Mouse (Mus musculus): ENCODE measurements at regions not wholly inside any gene's neighbourhood (a gene's known extent, or its start where the extent isn't known, plus 50 kb on each side); places are given as distances from the start of the nearest gene placed in this dataset.

- no peak for DNase-seq (ENCODE audit: low read depth, low spot score)
Observed at GRCm38 (mm10) chr13:25570641-25571040, 300.3 kb upstream of the Nrsn1 start.

- DNase-seq (ENCODE audit: low read depth, low spot score), result peak; percentile 70
Observed at GRCm38 (mm10) chr13:25562746-25563145, 292.4 kb upstream of the Nrsn1 start.

DNA sequence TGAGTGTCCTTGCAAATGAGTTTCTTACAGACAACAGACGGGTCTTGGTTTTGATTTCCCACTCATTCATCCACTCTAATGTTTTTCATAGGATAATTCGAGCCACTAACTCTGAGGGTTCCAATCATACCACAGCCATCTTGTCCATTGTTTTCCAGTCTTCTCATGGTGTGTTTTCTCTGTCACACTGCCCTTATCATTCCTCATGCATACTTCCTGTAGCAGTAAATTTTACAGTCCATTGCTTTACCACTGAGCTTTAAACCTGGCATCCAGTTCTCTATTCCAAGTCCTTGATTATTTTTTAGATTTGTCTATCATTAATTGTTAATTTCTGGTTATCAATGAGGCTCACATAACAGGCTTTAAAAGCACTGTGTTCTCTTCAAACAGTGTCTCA is 290.0 kb upstream of the Nrsn1 start:
- no peak for DNase-seq (ENCODE audit: low read depth, low spot score)

DNA sequence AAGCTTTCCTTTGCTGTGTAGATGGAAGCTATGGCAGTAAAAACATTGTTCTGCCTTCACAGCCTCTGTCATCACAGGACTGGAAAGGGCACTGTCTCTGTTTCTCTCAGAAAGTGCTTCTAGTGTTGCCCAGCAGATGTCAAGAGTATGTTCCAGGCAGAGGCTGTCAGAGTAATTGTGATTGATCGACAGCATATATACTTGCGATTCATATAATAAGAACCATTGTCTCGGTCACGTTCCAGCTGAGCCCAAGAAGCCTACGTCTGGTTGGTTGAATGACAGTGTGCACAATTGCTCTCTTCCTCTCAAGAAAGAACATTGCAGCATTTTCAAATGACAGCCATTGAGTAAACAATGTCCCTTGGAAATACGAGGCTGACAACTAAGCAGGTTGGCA is 284.7 kb upstream of the Nrsn1 start:
- DNase-seq (ENCODE audit: low read depth, low spot score), result no peak

- no peak for DNase-seq (ENCODE audit: low read depth, low spot score)
Observed at GRCm38 (mm10) chr13:25548551-25548950, 278.2 kb upstream of the Nrsn1 start.

- DNase-seq (ENCODE audit: low read depth, low spot score), result no peak
Observed at GRCm38 (mm10) chr13:25547150-25548145, 277.1 kb upstream of the Nrsn1 start.

- no peak for DNase-seq (ENCODE audit: low read depth, low spot score)
Observed at GRCm38 (mm10) chr13:25524094-25524493, 253.8 kb upstream of the Nrsn1 start.

DNA sequence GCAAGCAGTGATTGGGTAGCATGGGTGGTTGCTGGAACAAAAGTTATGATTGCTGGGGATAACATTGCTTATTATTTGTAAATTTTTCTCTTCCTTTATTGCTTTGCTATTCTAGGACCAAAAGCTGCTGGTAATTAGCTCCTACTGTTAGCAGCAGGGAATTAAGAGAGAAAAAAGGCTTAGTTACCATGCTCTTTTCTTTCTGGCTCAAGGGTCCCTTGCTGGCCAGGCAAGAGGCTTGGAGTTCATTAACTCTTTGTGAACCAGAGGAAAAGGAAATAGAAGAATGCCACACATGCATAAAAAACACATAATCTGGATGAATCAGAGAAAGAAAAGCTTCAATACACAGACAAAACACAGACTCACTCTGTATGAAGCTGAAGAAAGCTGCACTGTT is 237.1 kb upstream of the Nrsn1 start:
- DNase-seq (ENCODE audit: low read depth, low spot score), result no peak

DNA sequence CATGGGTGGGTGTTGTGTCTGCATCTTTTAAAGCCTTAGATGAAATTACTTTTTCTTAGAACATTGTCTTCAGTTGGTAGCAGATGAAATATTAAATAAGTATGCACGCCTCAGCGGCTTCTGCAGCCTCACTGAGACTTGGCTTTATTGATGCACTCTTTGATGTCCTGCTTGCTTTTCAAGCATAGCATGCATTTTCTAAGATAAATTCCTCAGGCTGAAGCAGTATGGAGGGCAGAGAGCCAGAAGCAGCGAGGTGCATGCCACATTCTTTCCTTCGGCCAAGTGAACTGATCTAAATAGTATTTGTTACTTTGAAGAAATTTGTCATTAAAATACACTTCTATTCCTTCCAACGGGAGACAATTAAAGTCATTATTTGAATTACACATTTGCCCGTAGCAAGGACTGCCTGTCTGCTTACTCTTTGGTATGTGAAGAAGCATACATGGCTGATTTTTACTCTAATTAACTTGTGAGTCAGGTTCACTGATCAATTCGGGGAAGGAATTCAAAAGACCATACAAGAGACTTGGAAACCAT is 224.3 kb upstream of the Nrsn1 start:
- DNase-seq (ENCODE audit: low read depth, low spot score), result no peak

DNA sequence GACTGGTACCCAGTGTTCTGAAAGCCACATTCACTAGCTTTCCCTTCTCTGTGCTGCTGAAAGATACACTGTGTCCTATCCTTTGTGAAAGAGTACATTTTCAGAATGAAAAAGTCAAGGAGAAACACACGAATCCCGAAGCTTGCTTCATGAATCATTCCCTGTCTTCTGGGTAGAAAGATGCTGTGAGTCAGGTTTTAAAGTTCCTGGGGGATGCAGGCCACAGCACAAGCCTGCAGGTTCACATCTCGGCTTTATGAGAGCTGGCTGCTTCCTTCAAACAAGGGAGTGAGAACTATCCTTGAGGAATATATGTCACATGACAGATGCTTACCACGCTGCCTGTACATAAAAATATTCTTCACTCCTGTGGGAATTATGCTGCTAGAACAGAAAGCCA is 219.7 kb upstream of the Nrsn1 start:
- DNase-seq (ENCODE audit: low read depth, low spot score), result no peak

DNA sequence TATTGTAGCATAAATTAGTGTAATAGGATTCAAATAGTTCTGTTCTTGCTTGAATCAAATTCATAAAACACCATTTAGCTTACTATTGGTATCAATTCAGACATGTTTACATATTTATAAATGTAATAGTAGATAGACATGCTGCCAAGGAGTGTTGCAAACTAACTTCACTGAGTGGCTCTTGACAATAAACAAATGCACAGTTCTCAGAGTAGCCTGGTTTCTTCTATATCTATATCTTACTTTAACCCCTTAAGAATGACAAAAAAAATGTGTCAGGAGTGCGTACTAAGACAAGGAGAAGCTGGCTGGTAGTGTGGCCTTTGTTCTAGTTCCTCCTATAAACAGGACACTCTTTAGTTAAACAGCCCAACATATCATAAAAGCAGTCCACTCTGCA is 213.0 kb upstream of the Nrsn1 start:
- DNase-seq (ENCODE audit: low read depth, low spot score), result no peak

- DNase-seq (ENCODE audit: low read depth, low spot score), result no peak
Observed at GRCm38 (mm10) chr13:25451917-25452316, 181.6 kb upstream of the Nrsn1 start.

- no peak for DNase-seq (ENCODE audit: low read depth, low spot score)
Observed at GRCm38 (mm10) chr13:25451357-25451861, 181.1 kb upstream of the Nrsn1 start.

GRCm38 (mm10) chr13:25429701-25430418 is 159.6 kb upstream of the Nrsn1 start:
- no peak for DNase-seq (ENCODE audit: low read depth, low spot score)

DNA sequence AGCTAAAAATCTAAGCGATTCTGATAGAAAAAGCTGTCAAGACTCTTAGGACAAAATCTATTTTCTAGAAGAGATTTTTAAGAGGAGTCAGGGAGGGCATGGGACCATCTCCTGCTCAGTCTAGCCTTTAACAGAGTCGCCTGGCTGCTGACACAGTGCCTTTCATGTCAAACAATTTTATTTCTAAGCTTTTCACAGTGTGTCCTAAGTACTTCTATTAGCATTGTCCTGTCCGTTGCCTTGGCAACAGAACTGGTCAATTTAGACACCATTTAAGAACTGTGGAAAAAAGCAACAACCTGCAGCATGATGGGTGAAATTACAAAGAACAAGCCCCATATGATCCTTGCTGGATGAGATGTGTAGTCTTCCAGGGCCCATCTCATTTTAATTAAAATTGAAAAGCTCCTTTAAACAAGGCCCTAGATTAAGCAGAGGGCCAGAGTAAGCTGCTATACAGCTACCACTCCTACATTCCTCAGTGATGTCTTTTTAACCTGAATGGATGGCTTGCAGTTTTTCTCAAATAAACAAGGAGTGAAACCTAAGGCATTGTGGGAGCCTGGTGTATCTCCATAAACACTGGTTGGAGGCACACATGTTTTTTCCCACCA is 133.0 kb upstream of the Nrsn1 start:
- no peak for DNase-seq (ENCODE audit: low read depth, low spot score)

DNA sequence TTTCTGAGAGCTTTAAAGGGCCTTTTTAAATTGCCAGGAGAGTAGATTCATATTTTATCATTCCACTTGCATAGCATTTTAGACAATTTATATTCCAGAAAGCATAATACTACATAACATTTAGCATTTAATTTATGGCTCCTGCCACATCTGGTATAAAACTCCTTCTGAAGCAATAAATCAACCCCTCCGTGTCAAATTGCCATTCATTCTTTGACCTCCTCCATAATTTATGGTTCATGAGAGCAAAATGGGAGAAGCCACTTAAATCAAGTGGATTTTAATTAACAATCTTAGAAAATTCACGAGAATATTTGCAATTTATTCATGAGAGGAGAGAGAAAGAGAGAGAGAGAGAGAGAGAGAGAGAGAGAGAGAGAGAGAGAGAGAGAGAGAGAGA is 132.4 kb upstream of the Nrsn1 start:
- no peak for DNase-seq (ENCODE audit: low read depth, low spot score)

DNA sequence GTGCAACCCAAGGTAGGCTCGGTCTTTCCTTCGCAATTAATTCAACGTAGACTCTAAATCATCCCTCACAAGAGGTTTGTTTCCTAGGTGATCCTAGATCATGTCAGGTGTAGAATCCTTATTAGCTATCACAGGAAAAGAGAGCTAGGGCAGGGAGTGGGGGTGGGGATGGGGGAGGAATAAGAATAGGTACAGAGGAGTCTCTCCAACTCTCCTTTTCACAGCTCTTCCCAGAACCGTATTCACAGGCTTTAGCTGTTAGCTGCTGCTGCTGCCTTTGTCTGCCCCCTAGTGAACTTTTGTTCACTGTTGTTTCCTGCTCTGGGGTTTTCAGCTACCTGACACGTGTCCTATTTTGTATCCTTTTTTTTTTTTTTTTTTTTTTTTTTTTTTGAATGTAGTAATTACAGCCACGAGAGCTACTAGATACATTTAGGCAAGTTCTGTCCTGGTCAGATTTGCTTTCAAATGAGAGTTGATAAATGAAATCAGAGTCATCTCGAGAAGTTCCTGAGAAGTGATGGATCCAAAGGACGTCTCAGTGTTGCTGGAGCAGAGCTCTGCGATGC is 131.7 kb upstream of the Nrsn1 start:
- peak; percentile 10 for DNase-seq (ENCODE audit: low read depth, low spot score)

DNA sequence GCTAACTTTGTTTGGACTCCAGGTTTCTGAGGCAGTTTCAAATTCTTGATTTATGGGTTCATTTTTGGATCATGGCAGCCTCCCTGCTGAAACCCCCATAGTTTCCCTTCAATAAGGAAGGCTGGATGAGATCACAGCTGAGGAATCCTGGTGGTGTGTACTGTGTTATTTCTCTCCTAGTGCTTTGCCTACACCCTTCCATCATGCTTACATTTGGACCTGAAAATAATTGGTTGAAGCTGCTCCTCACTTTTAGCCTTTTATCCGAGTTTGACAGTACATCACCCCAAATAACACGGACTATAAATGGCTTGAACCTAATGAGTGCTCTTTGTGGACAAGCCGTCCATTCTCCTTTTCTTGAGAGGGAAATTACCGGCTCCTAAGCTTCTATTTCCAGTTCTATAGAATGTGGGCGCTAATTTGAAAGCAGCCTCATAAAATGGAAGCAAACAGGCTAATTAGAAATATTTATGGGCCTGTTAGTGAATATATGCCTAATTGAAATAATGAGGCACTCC is 122.5 kb upstream of the Nrsn1 start:
- no peak for DNase-seq (ENCODE audit: low read depth, low spot score)

GRCm38 (mm10) chr13:25362627-25362967 is 92.3 kb upstream of the Nrsn1 start:
- DNase-seq (ENCODE audit: low read depth, low spot score), result no peak

GRCm38 (mm10) chr13:25361850-25362626 is 91.7 kb upstream of the Nrsn1 start:
- no peak for DNase-seq (ENCODE audit: low read depth, low spot score)

DNA sequence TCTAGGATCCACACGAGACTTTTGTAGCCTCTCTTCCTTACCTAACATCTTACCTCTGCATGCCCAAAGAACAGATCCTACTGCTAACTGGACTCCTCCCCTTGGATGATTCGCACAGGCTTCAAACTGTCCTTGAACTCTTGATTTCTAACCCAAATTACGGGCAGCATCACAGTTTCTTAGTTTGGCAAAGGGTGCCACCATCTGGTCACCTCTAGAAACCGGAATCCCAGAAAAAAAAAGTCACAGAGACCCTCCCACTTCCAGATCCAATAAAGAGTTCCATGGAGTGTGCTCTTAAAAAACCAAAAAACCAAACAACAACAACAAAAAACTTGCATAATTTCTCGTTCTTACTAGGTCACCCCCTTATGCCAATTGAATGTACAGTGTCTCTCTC is 77.3 kb upstream of the Nrsn1 start:
- DNase-seq (ENCODE audit: low read depth, low spot score), result peak; percentile 56
